Mouse (Mus musculus) neural tube, embryonic 12.5 days (tissue): ENCODE measurements around the gene Fbxl16. TPM values are rescaled to one million over a fixed set of nuclear protein-coding genes. Genes with fewer than 3 reads are reported as not detected.

Experiments used
- ATAC-seq: fragments of 200-750 bp; cut with Nextera tagmentation; 2 replicates; pipeline ENCODE4 v1.8.0; 2017; ENCODE audit warnings: low read depth, mild to moderate bottlenecking, moderate TSS enrichment, moderate library complexity; ENCODE audit not compliant: low FRiP score
- H3K27ac ChIP-seq: fragments of 300-500 bp; sonication (generic); 2 replicates; pipeline ENCODE4 v1.5.1; 2016
- H3K27me3 ChIP-seq: fragments of 300-500 bp; sonication (generic); replicated peaks from 2 replicates; pipeline ENCODE4 v1.6.1; 2016; ENCODE audit warnings: mild to moderate bottlenecking
- H3K36me3 ChIP-seq: fragments of 300-500 bp; sonication (generic); 2 replicates; pipeline ENCODE4 v1.6.1; 2016; ENCODE audit warnings: mild to moderate bottlenecking
- H3K4me1 ChIP-seq: fragments of 300-500 bp; sonication (generic); 2 replicates; pipeline ENCODE4 v1.6.1; 2016
- H3K4me2 ChIP-seq: fragments of 300-500 bp; sonication (generic); replicated peaks from 2 replicates; pipeline ENCODE4 v1.6.1; 2016; ENCODE audit warnings: mild to moderate bottlenecking
- H3K4me3 ChIP-seq: fragments of 300-500 bp; sonication (generic); 2 replicates; pipeline ENCODE4 v1.5.1; 2016
- H3K9ac ChIP-seq: fragments of 300-500 bp; sonication (generic); 2 replicates; pipeline ENCODE4 v1.6.1; 2016; ENCODE audit warnings: mild to moderate bottlenecking
- H3K9me3 ChIP-seq: fragments of 300-500 bp; sonication (generic); 2 replicates; pipeline ENCODE4 v1.6.1; 2016; ENCODE audit warnings: mild to moderate bottlenecking
- WGBS: fragments of 180-500 bp; shearing (Covaris S2); methylation state at CpG from one replicate; pipeline ENCODE4 v1.1.7; 2016; 5-methylcytosine and 5-hydroxymethylcytosine counted together
- polyA plus RNA-seq: library from polyadenylated mRNA; unstranded; fragments of >200 nt; fragmentation: Nextera tagmentation; extraction: Ambion mirVana; gene quantifications from 2 replicates; pipeline ENCODE4 v1.2.1, GENCODE M21; 2016

Gene Fbxl16
- polyA plus RNA-seq, 1 experiment from 2014 or later: 27.0 TPM

DNA sequence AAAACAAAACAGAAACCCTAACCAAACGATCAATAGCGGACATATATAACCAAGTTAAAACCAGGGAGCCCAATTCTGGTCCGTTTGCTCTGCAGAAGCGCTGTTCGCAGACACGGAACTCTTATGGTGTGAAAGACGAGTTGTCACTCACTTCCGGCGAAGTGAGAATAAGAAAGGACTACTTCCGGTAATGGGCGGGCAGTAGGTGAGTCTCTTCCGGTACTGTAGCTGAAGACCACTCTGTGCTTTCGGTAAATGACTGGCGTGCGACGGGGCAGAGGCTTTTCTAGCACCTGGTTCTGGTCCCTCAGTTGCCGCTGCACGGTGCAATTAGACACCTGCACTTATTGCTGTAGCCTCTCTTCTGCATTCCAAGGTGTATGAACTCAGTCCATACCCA is 14.6 kb downstream of the Fbxl16 start, which contains the start of gene Wdr24:
Wdr24 (plus strand) TSS at position 176 of the 400 bp plus-strand sequence.
- peaks cover 34% of the 10 kb centered on the region for H3K36me3 ChIP-seq
- peaks cover 23% of the 10 kb centered on the region for H3K27me3 ChIP-seq
- no peak within 1 kb of the TSS for H3K27ac ChIP-seq
- no peaks in the 10 kb centered on the region for H3K9me3 ChIP-seq
- WGBS: under 1% methylated on average over 18 of the region's 18 CpGs
- no peak for ATAC-seq
- H3K9ac ChIP-seq: peak within 1 kb of the TSS; percentile 73
- H3K4me3 ChIP-seq: peak within 1 kb of the TSS; percentile 53
- peak within 1 kb of the TSS; percentile 82 for H3K4me2 ChIP-seq
- peaks cover 47% of the 10 kb centered on the region for H3K4me1 ChIP-seq

GRCm38 (mm10) chr17:25824362-25825142 is 15.7 kb downstream of the Fbxl16 start:
- Histone ChIP-seq H3K27ac (no peak overlapping the region), H3K9ac (peak overlapping the region; percentile 73; the same call in 1 of the 2 replicates), H3K4me2 (peak overlapping the region; percentile 82), H3K36me3 (peaks cover 29% of the 10 kb centered on the region), H3K27me3 (peaks cover 12% of the 10 kb centered on the region), H3K4me1 (peaks cover 48% of the 10 kb centered on the region), H3K4me3 (peak overlapping the region; percentile 53; the same call in 1 of the 2 replicates), H3K9me3 (no peaks in the 10 kb centered on the region)
- 76% methylated on average over 17 of the region's 17 CpGs for WGBS
- ATAC-seq: no peak

DNA sequence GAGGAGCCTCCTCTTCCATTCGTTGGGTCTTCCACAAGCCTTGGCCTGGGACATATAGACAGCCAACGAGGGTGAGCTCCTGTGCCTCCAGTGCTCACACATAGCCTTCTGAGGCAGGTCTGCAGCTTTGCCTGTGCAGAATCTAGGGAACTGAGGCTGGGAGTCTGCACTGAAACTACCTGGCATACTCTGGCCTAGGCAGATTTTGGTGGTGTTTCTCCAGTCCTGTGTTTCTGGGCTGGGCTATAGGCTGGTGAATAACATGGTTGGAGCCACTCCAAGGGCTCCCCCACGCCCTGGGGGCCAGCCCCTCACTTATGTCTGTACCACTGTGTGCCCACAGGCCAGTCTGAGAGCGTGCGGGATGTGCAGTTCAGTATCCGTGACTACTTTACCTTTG is 16.4 kb downstream of the Fbxl16 start:
- ATAC-seq: no peak
- H3K27ac ChIP-seq: no peak overlapping the region
- 89% methylated on average over 6 of the region's 6 CpGs for WGBS
- no peak overlapping the region for H3K9ac ChIP-seq
- peaks cover 55% of the 10 kb centered on the region for H3K4me1 ChIP-seq
- H3K4me2 ChIP-seq: peak overlapping the region; percentile 82
- no peak overlapping the region for H3K4me3 ChIP-seq
- peaks cover 32% of the 10 kb centered on the region for H3K36me3 ChIP-seq
- H3K9me3 ChIP-seq: no peaks in the 10 kb centered on the region
- H3K27me3 ChIP-seq: peaks cover 5% of the 10 kb centered on the region

DNA sequence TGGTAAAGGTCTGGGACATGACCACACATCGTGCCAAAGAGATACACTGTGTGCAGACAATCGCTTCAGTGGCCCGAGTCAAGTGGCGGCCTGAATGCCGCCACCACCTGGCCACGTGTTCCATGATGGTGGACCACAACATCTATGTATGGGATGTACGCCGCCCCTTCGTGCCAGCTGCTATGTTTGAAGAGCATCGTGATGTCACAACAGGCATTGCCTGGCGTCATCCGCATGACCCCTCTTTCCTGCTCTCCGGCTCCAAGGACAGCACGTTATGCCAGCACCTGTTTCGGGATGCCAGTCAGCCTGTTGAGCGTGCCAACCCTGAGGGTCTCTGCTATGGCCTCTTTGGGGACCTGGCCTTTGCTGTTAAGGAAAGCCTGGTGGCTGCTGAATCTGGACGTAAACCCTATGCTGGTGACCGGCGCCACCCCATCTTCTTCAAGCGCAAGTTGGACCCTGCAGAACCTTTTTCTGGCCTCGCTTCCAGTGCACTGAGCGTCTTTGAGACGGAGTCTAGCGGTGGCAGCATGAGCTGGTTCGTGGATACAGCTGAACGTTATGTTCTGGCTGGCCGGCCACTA is 17.2 kb downstream of the Fbxl16 start:
- H3K9me3 ChIP-seq: no peaks in the 10 kb centered on the region
- H3K4me3 ChIP-seq: no peak overlapping the region
- WGBS: 95% methylated on average over 27 of the region's 27 CpGs
- no peak overlapping the region for H3K9ac ChIP-seq
- ATAC-seq: no peak
- H3K27ac ChIP-seq: no peak overlapping the region
- 0 out of 2 replicates have a peak overlapping the region, but pooled peaks have one; percentile 9 for H3K4me2 ChIP-seq
- H3K4me1 ChIP-seq: peaks cover 63% of the 10 kb centered on the region
- H3K36me3 ChIP-seq: peaks cover 39% of the 10 kb centered on the region
- H3K27me3 ChIP-seq: no peaks in the 10 kb centered on the region

DNA sequence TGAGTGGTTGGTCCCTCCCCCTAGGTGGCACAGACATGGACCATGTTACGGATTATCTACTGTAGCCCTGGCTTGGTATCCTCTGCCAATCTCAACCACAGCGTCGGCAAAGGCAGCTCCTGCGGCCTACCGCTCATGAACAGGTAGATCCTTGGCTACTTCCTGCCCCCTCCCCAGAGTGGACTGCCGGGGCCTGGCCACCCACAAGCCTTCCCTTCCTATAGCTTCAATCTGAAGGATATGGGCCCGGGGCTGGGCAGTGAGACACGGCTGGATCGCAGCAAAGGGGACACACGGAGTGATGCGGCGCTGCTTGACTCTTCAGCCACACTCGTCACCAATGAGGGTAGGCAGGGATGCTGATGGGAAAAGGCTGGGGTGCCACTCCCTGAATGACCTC is 18.1 kb downstream of the Fbxl16 start:
- WGBS: 96% methylated on average over 13 of the region's 13 CpGs
- H3K27me3 ChIP-seq: no peaks in the 10 kb centered on the region
- H3K4me3 ChIP-seq: no peak overlapping the region
- H3K36me3 ChIP-seq: peaks cover 46% of the 10 kb centered on the region
- ATAC-seq: no peak
- no peaks in the 10 kb centered on the region for H3K9me3 ChIP-seq
- H3K27ac ChIP-seq: no peak overlapping the region
- peaks cover 72% of the 10 kb centered on the region for H3K4me1 ChIP-seq
- no peak overlapping the region for H3K9ac ChIP-seq
- H3K4me2 ChIP-seq: no peak overlapping the region

- Histone ChIP-seq H3K27ac (no peak overlapping the region), H3K36me3 (peaks cover 46% of the 10 kb centered on the region), H3K9me3 (no peaks in the 10 kb centered on the region), H3K27me3 (no peaks in the 10 kb centered on the region), H3K4me1 (peaks cover 75% of the 10 kb centered on the region), H3K9ac (no peak overlapping the region), H3K4me3 (no peak overlapping the region), H3K4me2 (peak overlapping the region; percentile 95; the same call in 1 of the 2 replicates)
- WGBS: 91% methylated on average over 22 of the region's 22 CpGs
- ATAC-seq: no peak
Observed at GRCm38 (mm10) chr17:25827546-25828222, 18.8 kb downstream of the Fbxl16 start.

DNA sequence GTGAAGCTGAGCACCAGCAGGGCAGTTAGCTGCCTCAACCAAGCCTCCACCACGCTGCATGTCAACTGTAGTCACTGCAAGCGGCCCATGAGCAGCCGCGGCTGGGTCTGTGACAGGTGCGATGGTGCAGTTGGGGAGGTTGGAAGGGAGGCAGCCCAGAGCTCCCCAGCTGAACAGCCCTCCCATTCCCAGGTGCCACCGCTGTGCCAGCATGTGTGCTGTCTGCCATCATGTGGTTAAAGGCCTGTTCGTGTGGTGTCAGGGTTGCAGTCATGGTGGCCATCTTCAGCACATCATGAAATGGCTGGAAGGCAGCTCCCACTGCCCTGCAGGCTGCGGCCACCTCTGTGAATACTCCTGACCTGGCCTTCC is 19.3 kb downstream of the Fbxl16 start:
- no peak overlapping the region for H3K27ac ChIP-seq
- H3K36me3 ChIP-seq: peaks cover 46% of the 10 kb centered on the region
- H3K4me1 ChIP-seq: peaks cover 75% of the 10 kb centered on the region
- H3K9ac ChIP-seq: 0 out of 2 replicates have a peak overlapping the region, but pooled peaks have one; percentile 5
- peak overlapping the region; percentile 95 for H3K4me2 ChIP-seq
- ATAC-seq: no peak
- peak overlapping the region; percentile 56 for H3K4me3 ChIP-seq
- 84% methylated on average over 8 of the region's 8 CpGs for WGBS
- H3K9me3 ChIP-seq: no peaks in the 10 kb centered on the region
- no peaks in the 10 kb centered on the region for H3K27me3 ChIP-seq

- H3K4me1 ChIP-seq: peaks cover 80% of the 10 kb centered on the region
- no peaks in the 10 kb centered on the region for H3K27me3 ChIP-seq
- peak within 1 kb of the TSS; percentile 75 for H3K9ac ChIP-seq
- peak within 1 kb of the TSS; percentile 65 for H3K27ac ChIP-seq
- peak within 1 kb of the TSS; percentile 95 for H3K4me2 ChIP-seq
- ATAC-seq: peak; percentile 41
- 1% methylated on average over 32 of the region's 32 CpGs for WGBS
- peaks cover 46% of the 10 kb centered on the region for H3K36me3 ChIP-seq
- H3K4me3 ChIP-seq: peak within 1 kb of the TSS; percentile 56
- no peaks in the 10 kb centered on the region for H3K9me3 ChIP-seq
Observed at GRCm38 (mm10) chr17:25828712-25829557, 20.1 kb downstream of the Fbxl16 start, which contains the start of gene Jmjd8. Gene Jmjd8 (plus strand): TSS chr17:25828867.

DNA sequence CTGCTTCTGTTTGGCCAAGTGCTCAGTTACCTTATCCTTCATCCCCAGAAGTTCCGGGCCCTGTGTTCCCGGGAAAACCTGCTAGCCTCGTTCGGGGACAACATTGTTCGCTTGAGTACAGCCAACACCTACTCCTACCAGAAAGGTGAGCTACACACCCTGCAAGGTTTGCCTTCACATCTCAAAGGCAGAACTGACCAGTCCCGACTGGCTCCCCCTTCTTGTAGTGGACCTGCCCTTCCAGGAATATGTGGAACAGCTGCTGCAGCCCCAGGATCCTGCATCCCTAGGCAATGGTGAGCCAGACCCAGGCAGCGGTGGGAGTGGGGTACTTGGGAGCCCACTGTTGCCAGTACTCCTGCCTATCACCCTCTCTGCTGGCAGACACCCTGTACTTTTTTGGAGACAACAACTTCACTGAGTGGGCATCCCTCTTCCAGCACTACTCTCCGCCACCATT is 20.7 kb downstream of the Fbxl16 start:
- H3K4me1 ChIP-seq: peaks cover 80% of the 10 kb centered on the region
- peak overlapping the region; percentile 56 for H3K4me3 ChIP-seq
- no peaks in the 10 kb centered on the region for H3K9me3 ChIP-seq
- peaks cover 46% of the 10 kb centered on the region for H3K36me3 ChIP-seq
- WGBS: 47% methylated on average over 8 of the region's 8 CpGs
- ATAC-seq: no peak
- H3K27me3 ChIP-seq: no peaks in the 10 kb centered on the region
- peak overlapping the region; percentile 75 for H3K9ac ChIP-seq
- peak overlapping the region; percentile 95 for H3K4me2 ChIP-seq
- peak overlapping the region; percentile 65 for H3K27ac ChIP-seq

DNA sequence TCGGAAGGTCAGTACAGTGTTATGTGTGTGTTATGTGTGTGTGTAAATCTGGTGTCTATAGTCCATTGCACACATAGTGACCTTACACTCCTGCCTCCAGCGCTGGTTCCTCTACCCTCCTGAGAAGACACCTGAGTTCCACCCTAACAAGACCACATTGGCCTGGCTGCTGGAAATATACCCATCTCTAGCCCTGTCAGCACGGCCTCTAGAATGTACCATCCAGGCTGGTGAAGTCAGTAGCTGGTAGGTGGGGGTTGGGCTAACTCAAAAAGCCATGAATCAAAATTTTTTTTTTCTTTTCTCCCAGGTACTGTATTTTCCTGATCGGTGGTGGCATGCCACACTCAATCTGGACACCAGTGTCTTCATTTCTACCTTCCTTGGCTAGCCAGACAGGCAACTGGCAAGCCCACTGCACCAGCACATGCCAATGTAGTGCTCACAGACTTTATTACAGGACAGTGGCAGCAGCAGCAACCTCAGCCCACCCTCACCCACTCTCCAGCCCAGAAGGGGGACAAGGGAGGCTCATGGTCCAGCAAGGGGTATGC is 21.4 kb downstream of the Fbxl16 start:
- Histone ChIP-seq H3K9me3 (no peaks in the 10 kb centered on the region), H3K27me3 (no peaks in the 10 kb centered on the region), H3K4me2 (peak overlapping the region; percentile 95), H3K4me3 (peak overlapping the region; percentile 56; the same call in 1 of the 2 replicates), H3K4me1 (peaks cover 80% of the 10 kb centered on the region), H3K9ac (0 out of 2 replicates have a peak overlapping the region, but pooled peaks have one; percentile 75), H3K36me3 (peaks cover 51% of the 10 kb centered on the region), H3K27ac (no peak overlapping the region)
- ATAC-seq: no peak
- 85% methylated on average over 4 of the region's 4 CpGs for WGBS

DNA sequence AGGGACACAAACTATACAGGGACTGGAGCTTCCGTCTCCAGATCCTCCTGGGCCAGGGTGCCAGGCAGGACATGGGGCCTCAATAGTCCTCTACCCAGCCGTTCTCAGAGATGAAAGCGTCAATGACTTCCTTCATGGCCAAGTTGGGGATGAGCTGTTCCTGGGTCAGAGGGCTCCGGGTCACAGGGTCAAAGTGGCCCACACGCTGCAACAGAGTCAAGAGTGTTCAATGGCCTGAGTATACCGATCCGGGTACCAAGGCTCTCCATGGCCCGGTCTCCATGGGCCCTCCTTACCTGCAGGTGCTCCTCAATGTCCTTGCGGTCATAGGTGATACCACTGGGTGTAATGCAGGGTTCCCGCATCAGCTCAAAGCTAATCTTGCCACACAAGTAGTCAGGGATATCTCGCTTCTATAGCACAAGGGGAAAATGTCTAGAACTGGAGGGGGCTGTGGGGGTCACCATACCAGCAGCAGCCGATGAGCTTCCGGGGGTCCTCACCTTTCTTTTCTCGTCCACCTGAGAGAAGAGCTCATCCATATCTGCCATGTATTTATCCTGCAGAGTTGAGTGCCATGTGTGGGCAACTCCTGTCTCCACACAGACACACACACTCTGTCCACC is 22.0 kb downstream of the Fbxl16 start:
- Histone ChIP-seq H3K9ac (no peak overlapping the region), H3K36me3 (peaks cover 49% of the 10 kb centered on the region)
- 89% methylated on average over 14 of the region's 14 CpGs for WGBS

More for the DNA sequence above, 22.0 kb downstream of the Fbxl16 start:
- no peak overlapping the region for H3K27ac ChIP-seq
- peak overlapping the region; percentile 95 for H3K4me2 ChIP-seq
- peaks cover 81% of the 10 kb centered on the region for H3K4me1 ChIP-seq
- H3K27me3 ChIP-seq: no peaks in the 10 kb centered on the region
- no peaks in the 10 kb centered on the region for H3K9me3 ChIP-seq
- ATAC-seq: no peak
- no peak overlapping the region for H3K4me3 ChIP-seq
